Mouse (Mus musculus): ENCODE data around the gene Prr9. TPM values are rescaled to one million over a fixed set of nuclear protein-coding genes. Genes with fewer than 3 reads are reported as not detected.

Gene Prr9
- total and polyA plus RNA-seq, 3 experiments: not detected

DNA sequence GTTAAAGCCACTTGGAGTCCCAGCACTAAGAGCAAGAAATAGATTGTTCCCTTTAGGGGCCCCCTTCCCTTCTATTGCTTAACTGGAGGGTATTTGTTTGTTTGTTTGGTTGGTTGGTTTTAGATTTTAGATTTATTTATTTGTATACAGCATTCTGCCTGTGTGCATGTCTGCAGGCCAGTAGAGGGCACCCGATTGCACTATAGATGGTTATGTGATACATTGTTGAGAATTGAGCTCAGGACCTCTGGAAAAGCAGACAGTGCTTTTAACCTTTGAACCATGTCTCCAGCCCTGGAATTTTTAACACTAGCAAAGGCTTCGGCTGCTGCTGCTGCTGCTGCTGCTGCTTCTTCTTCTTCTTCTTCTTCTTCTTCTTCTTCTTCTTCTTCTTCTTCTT is 23.7 kb upstream of the Prr9 start:
- no peaks in the 10 kb centered on the region for H3K79me2 ChIP-seq (ENCODE audit: control insufficient read depth, insufficient read depth, low read length, poor library complexity)
- no peak overlapping the region for H3K27ac ChIP-seq (ENCODE audit: control insufficient read depth, low read depth, low read length)

DNA sequence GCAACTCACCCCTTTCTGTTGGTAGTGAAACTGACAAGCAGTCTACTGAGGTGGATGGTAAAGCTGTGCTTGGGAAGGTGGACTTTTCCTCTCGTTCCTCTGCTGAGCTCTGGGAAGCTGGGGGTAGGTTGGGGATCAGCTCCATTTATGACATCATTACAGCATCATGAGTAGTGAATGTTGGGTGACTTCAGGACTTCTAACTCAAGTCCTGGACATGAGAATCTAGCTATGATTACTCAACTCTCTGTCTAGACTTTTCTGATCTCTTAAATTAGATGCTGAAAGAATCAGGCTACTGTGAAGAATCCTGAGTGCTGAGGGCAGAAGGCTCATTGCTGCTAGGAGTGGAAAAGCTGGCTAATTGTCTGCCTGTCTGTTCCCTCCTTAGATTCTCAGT is 18.9 kb upstream of the Prr9 start, which contains the start of gene Lelp1:
Gene Lelp1 (minus strand): TSS at position 101 of the 400 bp plus-strand sequence.
- Histone ChIP-seq H3K9ac (ENCODE audit: control insufficient read depth, low read depth, low read length, poor library complexity, severe bottlenecking) (no peak within 1 kb of the TSS), H3K79me2 (ENCODE audit: control insufficient read depth, insufficient read depth, low read length, poor library complexity) (no peaks in the 10 kb centered on the region), H3K4me1 (ENCODE audit: control insufficient read depth in 1 of 2, insufficient read depth in 2 of 2, low read length in 2 of 2) (no peaks in the 10 kb centered on the region), H3K9me3 (replicated peaks; ENCODE audit: insufficient read depth, low read length) (no peaks in the 10 kb centered on the region), H3K27ac (ENCODE audit: control insufficient read depth, low read depth, low read length) (no peak within 1 kb of the TSS), H3K36me3 (ENCODE audit: control insufficient read depth in 1 of 2, insufficient read depth in 2 of 2, low read length in 2 of 2) (no peaks in the 10 kb centered on the region), H3K4me3 (ENCODE audit: control insufficient read depth in 1 of 2, insufficient read depth in 1 of 2, low read depth in 2 of 2, low read length in 2 of 2) (no peak within 1 kb of the TSS), H3K27me3 (ENCODE audit: control insufficient read depth in 1 of 2, insufficient read depth in 2 of 2, low read length in 2 of 2) (no peaks in the 10 kb centered on the region)
- no peak for TF ChIP-seq ETS1 (IDR thresholded peaks at IDR 0.05; ENCODE audit: low read depth, low read length)
- no peak for DNase-seq (ENCODE audit: low read depth, low spot score)

More for the DNA sequence above, 23.7 kb upstream of the Prr9 start:
- Histone ChIP-seq H3K4me1 (ENCODE audit: control insufficient read depth in 1 of 2, insufficient read depth in 2 of 2, low read length in 2 of 2) (no peaks in the 10 kb centered on the region), H3K4me3 (ENCODE audit: control insufficient read depth in 1 of 2, insufficient read depth in 1 of 2, low read depth in 2 of 2, low read length in 2 of 2) (no peak overlapping the region), H3K36me3 (ENCODE audit: control insufficient read depth in 1 of 2, insufficient read depth in 2 of 2, low read length in 2 of 2) (no peaks in the 10 kb centered on the region), H3K9ac (ENCODE audit: control insufficient read depth, low read depth, low read length, poor library complexity, severe bottlenecking) (no peak overlapping the region), H3K9me3 (replicated peaks; ENCODE audit: insufficient read depth, low read length) (no peaks in the 10 kb centered on the region), H3K27me3 (ENCODE audit: control insufficient read depth in 1 of 2, insufficient read depth in 2 of 2, low read length in 2 of 2) (no peaks in the 10 kb centered on the region)
- DNase-seq (ENCODE audit: low read depth, low spot score): no peak
- TF ChIP-seq E2F4 (IDR thresholded peaks at IDR 0.05; ENCODE audit: borderline replicate concordance, low read depth, low read length) (no peak), CTCF (IDR thresholded peaks at IDR 0.05 in 2 of 3, conservative IDR thresholded peaks at IDR 0.05 in 1 of 3; ENCODE audit: control insufficient read depth in 1 of 3, insufficient read depth in 1 of 3, low read depth in 2 of 3, low read length in 3 of 3, poor library complexity in 1 of 3, severe bottlenecking in 1 of 3) (no peak), GATA1 (IDR thresholded peaks at IDR 0.05; ENCODE audit: low read depth, low read length) (no peak), BHLHE40 (IDR thresholded peaks at IDR 0.05; ENCODE audit: borderline replicate concordance, low read depth, low read length) (no peak), TAL1 (IDR thresholded peaks at IDR 0.05; ENCODE audit: low read length) (no peak)

DNA sequence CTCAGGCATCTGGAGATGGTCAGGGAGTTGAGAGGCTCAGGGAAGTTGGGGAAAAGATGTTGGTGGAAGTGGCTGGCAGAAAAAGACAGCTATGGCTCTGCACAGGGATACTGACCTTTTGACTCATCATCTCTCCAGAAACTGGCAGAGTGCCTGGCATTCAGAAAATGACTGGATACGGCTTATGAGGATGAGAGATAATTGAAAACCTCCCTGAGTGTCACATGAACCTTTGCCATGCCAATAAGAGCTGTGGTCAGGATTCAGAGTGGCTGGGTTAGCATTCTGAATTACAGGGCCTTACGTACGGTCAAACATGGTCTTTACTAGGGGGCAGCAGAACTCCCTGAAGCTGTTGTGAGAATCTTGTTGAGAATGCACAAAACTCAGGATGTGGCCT is 2.8 kb downstream of the Prr9 start:
- Histone ChIP-seq H3K4me3 (ENCODE audit: control insufficient read depth in 1 of 2, insufficient read depth in 1 of 2, low read depth in 2 of 2, low read length in 2 of 2) (no peak overlapping the region), H3K79me2 (ENCODE audit: control insufficient read depth, insufficient read depth, low read length, poor library complexity) (no peaks in the 10 kb centered on the region), H3K9ac (ENCODE audit: control insufficient read depth, low read depth, low read length, poor library complexity, severe bottlenecking) (no peak overlapping the region), H3K27me3 (ENCODE audit: control insufficient read depth in 1 of 2, insufficient read depth in 2 of 2, low read length in 2 of 2) (no peaks in the 10 kb centered on the region), H3K27ac (ENCODE audit: control insufficient read depth, low read depth, low read length) (no peak overlapping the region), H3K36me3 (ENCODE audit: control insufficient read depth in 1 of 2, insufficient read depth in 2 of 2, low read length in 2 of 2) (no peaks in the 10 kb centered on the region), H3K4me1 (ENCODE audit: control insufficient read depth in 1 of 2, insufficient read depth in 2 of 2, low read length in 2 of 2) (no peaks in the 10 kb centered on the region), H3K9me3 (replicated peaks; ENCODE audit: insufficient read depth, low read length) (no peaks in the 10 kb centered on the region)
- no peak for TF ChIP-seq SMC3 (IDR thresholded peaks at IDR 0.05; ENCODE audit: low read depth, low read length)
- no peak for DNase-seq (ENCODE audit: low read depth, low spot score)

GRCm38 (mm10) chr3:92117930-92118329 is 5.8 kb downstream of the Prr9 start:
- no peaks in the 10 kb centered on the region for H3K9me3 ChIP-seq (replicated peaks; ENCODE audit: insufficient read depth, low read length)
- no peak overlapping the region for H3K27ac ChIP-seq (ENCODE audit: control insufficient read depth, low read depth, low read length)
- no peaks in the 10 kb centered on the region for H3K79me2 ChIP-seq (ENCODE audit: control insufficient read depth, insufficient read depth, low read length, poor library complexity)
- TF ChIP-seq CTCF (IDR thresholded peaks at IDR 0.05 in 2 of 3, conservative IDR thresholded peaks at IDR 0.05 in 1 of 3; ENCODE audit: control insufficient read depth in 1 of 3, insufficient read depth in 1 of 3, low read depth in 2 of 3, low read length in 3 of 3, poor library complexity in 1 of 3, severe bottlenecking in 1 of 3): peak in 1 of 3 experiments; percentile 18; a peak in 1 of 6 replicates
- no peak for TF ChIP-seq MAZ (IDR thresholded peaks at IDR 0.05; ENCODE audit: low read depth, low read length)
- no peak overlapping the region for H3K9ac ChIP-seq (ENCODE audit: control insufficient read depth, low read depth, low read length, poor library complexity, severe bottlenecking)
- H3K36me3 ChIP-seq (ENCODE audit: control insufficient read depth in 1 of 2, insufficient read depth in 2 of 2, low read length in 2 of 2): no peaks in the 10 kb centered on the region
- DNase-seq (ENCODE audit: low read depth, low spot score): peak; percentile 5
- H3K27me3 ChIP-seq (ENCODE audit: control insufficient read depth in 1 of 2, insufficient read depth in 2 of 2, low read length in 2 of 2): no peaks in the 10 kb centered on the region
- no peaks in the 10 kb centered on the region for H3K4me1 ChIP-seq (ENCODE audit: control insufficient read depth in 1 of 2, insufficient read depth in 2 of 2, low read length in 2 of 2)
- no peak overlapping the region for H3K4me3 ChIP-seq (ENCODE audit: control insufficient read depth in 1 of 2, insufficient read depth in 1 of 2, low read depth in 2 of 2, low read length in 2 of 2)

All from MEL (cell line).